Mouse (Mus musculus) forebrain, embryonic 13.5 days (tissue): Measurements from ENCODE around the gene Arsj. TPM values are rescaled to one million over a fixed set of nuclear protein-coding genes. Genes with fewer than 3 reads are reported as not detected.
A peak's percentile ranks its signal among the peaks of the same experiment; 100 is the strongest.

Experiments
- ATAC-seq: fragments of 200-750 bp; cut with Nextera tagmentation; 2 replicates; pipeline ENCODE4 v1.8.0; 2017
- H3K27ac ChIP-seq: fragments of 300-500 bp; sonication (generic); 2 replicates; pipeline ENCODE4 v1.5.1; 2015; ENCODE audit warnings: inconsistent platforms, mild to moderate bottlenecking, moderate library complexity
- H3K27me3 ChIP-seq: fragments of 300-500 bp; sonication (generic); 2 replicates; pipeline ENCODE4 v1.6.1; 2015; ENCODE audit warnings: mild to moderate bottlenecking, inconsistent platforms
- H3K36me3 ChIP-seq: fragments of 300-500 bp; sonication (generic); 2 replicates; pipeline ENCODE4 v1.6.1; 2015; ENCODE audit warnings: mild to moderate bottlenecking, inconsistent platforms; ENCODE audit not compliant: poor library complexity, severe bottlenecking
- H3K4me1 ChIP-seq: fragments of 300-500 bp; sonication (generic); 2 replicates; pipeline ENCODE4 v1.6.1; 2015; ENCODE audit warnings: inconsistent platforms
- H3K4me2 ChIP-seq: fragments of 300-500 bp; sonication (generic); 2 replicates; pipeline ENCODE4 v1.6.1; 2015; ENCODE audit warnings: inconsistent platforms, mild to moderate bottlenecking, moderate library complexity
- H3K4me3 ChIP-seq: fragments of 300-500 bp; sonication (generic); 2 replicates; pipeline ENCODE4 v1.5.1; 2015; ENCODE audit warnings: mild to moderate bottlenecking, inconsistent platforms
- H3K9ac ChIP-seq: fragments of 300-500 bp; sonication (generic); 2 replicates; pipeline ENCODE4 v1.6.1; 2015; ENCODE audit warnings: mild to moderate bottlenecking, inconsistent platforms
- H3K9me3 ChIP-seq: fragments of 300-500 bp; sonication (generic); replicated peaks from 2 replicates; pipeline ENCODE4 v1.6.1; 2016; ENCODE audit warnings: inconsistent platforms
- whole genome bisulfite sequencing: fragments of 180-500 bp; shearing (Covaris S2); methylation state at CpG from one replicate; pipeline ENCODE4 v1.1.7; 2015; 5-methylcytosine and 5-hydroxymethylcytosine counted together
- polyA plus RNA-seq: library from polyadenylated mRNA; unstranded; fragments of >200 nt; fragmentation: Nextera tagmentation; extraction: Ambion mirVana; gene quantifications from 2 replicates; pipeline ENCODE4 v1.2.1, GENCODE M21; 2015

The Arsj gene
- polyA plus RNA-seq, 1 experiment from 2014 or later = 0.10 TPM

DNA sequence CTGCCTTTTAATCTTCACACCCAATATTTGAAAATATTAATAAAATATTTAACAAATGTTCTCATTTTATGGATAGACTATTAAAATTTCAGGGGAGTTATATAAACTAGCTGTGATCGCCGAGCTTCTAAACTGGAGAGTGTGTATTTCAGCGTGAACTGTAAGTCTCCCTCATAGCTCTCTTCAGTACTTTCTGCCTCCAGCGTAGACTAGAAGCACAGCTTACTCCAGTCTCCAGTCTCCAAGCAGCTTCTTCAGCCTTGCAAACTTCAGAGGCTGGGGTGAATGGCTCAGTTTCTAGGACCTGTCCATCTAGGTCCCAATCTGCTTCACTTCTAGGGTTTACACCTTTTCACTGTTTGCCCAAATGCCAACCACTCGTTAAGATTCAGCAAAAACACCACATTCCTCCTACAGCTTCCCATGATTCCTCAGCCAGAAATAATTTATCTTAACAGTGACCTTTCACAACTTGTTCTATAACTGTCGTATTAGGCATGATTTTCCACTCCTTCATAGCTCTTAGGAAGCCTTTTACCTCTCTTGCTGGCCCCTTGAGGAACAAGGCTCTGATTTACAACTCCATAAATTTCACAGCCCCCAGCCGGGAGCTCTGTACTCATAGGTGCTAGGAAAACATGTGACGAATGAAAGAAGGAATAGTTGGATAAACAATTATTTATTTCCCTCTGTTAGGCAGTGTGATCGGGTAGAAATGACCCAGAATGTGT, 9.5 kb downstream of the Arsj start:
- Histone ChIP-seq H3K4me2 (no peak overlapping the region), H3K27me3 (no peaks in the 10 kb centered on the region), H3K9ac (no peak overlapping the region), H3K36me3 (no peaks in the 10 kb centered on the region), H3K4me3 (no peak overlapping the region), H3K27ac (no peak overlapping the region), H3K9me3 (no peaks in the 10 kb centered on the region), H3K4me1 (no peaks in the 10 kb centered on the region)
- 75% methylated on average over 9 of the region's 9 CpGs for WGBS
- no peak for ATAC-seq

- Histone ChIP-seq H3K4me1 (no peaks in the 10 kb centered on the region), H3K9ac (no peak overlapping the region), H3K9me3 (no peaks in the 10 kb centered on the region), H3K4me2 (no peak overlapping the region), H3K27ac (no peak overlapping the region), H3K27me3 (no peaks in the 10 kb centered on the region), H3K4me3 (no peak overlapping the region), H3K36me3 (no peaks in the 10 kb centered on the region)
- no peak for ATAC-seq
- WGBS = 82% methylated on average over 1 of the region's 1 CpGs
Observed at GRCm38 (mm10) chr3:126373721-126374120, 10.2 kb downstream of the Arsj start.

- Histone ChIP-seq H3K27me3 (no peaks in the 10 kb centered on the region), H3K36me3 (no peaks in the 10 kb centered on the region), H3K4me1 (peaks cover 3% of the 10 kb centered on the region; the same call in 1 of the 2 replicates), H3K9me3 (no peaks in the 10 kb centered on the region), H3K4me3 (no peak overlapping the region), H3K27ac (no peak overlapping the region), H3K9ac (no peak overlapping the region), H3K4me2 (no peak overlapping the region)
- no peak for ATAC-seq
- WGBS = 83% methylated on average over 6 of the region's 6 CpGs
Observed at GRCm38 (mm10) chr3:126379252-126379651, 15.8 kb downstream of the Arsj start.

- 70% methylated on average over 2 of the region's 2 CpGs for WGBS
- Histone ChIP-seq H3K4me1 (peaks cover 7% of the 10 kb centered on the region; the same call in 1 of the 2 replicates), H3K36me3 (no peaks in the 10 kb centered on the region), H3K9me3 (no peaks in the 10 kb centered on the region), H3K4me2 (no peak overlapping the region), H3K27me3 (no peaks in the 10 kb centered on the region), H3K9ac (no peak overlapping the region), H3K27ac (no peak overlapping the region), H3K4me3 (no peak overlapping the region)
- ATAC-seq = no peak
Observed at GRCm38 (mm10) chr3:126379702-126380101, 16.2 kb downstream of the Arsj start.

DNA sequence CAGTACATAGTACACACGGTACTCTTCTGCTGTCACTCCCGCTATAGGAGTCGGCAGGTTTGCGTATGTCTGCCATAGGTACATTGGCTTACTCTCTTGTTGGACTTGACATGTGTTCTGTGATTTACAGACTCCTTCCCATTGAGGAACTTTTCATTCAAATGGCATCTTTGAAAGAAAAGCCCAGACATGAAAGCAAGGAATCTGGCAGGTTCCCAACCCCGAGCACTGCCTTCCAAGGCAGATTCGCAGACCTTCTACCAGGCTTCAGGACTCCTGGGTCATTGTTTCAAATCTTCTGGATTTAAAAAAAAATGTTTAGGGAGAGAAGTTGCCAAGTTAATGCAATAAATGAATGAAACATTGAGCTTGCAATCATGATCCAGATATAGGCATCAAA, 19.8 kb downstream of the Arsj start:
- H3K9ac ChIP-seq = no peak overlapping the region
- peak; percentile 44; the same call in 1 of the 2 replicates for ATAC-seq
- no peak overlapping the region for H3K4me2 ChIP-seq
- no peak overlapping the region for H3K27ac ChIP-seq
- H3K27me3 ChIP-seq = no peaks in the 10 kb centered on the region
- no peak overlapping the region for H3K4me3 ChIP-seq
- no peaks in the 10 kb centered on the region for H3K9me3 ChIP-seq
- H3K4me1 ChIP-seq = peaks cover 15% of the 10 kb centered on the region; the same call in 1 of the 2 replicates
- no peaks in the 10 kb centered on the region for H3K36me3 ChIP-seq
- WGBS = 71% methylated on average over 6 of the region's 6 CpGs

DNA sequence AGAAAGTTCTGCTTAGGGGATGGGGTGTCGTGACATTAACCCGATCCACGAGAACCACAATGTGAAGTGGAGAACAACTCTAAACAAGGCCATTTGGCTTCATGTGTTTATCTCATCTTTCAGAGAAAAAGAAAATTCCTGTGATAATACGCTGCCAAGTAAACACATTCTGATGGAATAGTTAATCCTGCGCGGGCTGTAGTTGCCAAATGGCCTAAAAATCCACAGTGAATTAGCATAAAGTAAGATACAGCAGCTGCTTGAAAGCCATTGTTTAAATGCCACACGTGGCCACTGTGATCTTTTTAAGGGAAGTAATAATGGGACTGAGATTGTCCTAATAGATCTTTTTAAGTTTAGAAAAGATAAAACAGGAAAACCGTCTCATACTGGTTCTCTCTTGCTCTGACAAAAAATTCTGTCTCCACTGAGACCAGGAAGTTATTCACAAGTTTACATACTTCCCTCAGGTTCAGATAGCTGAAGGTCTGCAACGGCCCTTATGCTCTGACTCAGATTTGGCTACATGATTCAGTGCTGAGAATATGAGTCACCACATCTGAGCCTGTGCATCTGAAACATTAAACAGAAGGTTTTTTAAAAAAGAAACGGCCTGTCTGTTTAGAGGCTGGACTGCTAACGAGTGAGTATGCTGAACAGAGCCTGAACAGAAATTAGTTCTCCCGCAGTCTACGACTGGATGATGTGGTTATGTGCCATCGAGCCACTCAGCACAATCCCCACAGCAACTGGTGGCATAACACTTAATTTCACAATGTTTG, 21.4 kb downstream of the Arsj start:
- no peak overlapping the region; the same call in 1 of the 2 replicates for H3K27ac ChIP-seq
- H3K4me2 ChIP-seq = no peak overlapping the region
- H3K36me3 ChIP-seq = no peaks in the 10 kb centered on the region
- no peak overlapping the region for H3K9ac ChIP-seq
- no peak overlapping the region for H3K4me3 ChIP-seq
- 56% methylated on average over 14 of the region's 14 CpGs for WGBS
- ATAC-seq = peak; percentile 59
- H3K27me3 ChIP-seq = no peaks in the 10 kb centered on the region
- no peaks in the 10 kb centered on the region for H3K9me3 ChIP-seq
- peaks cover 15% of the 10 kb centered on the region; the same call in 1 of the 2 replicates for H3K4me1 ChIP-seq

DNA sequence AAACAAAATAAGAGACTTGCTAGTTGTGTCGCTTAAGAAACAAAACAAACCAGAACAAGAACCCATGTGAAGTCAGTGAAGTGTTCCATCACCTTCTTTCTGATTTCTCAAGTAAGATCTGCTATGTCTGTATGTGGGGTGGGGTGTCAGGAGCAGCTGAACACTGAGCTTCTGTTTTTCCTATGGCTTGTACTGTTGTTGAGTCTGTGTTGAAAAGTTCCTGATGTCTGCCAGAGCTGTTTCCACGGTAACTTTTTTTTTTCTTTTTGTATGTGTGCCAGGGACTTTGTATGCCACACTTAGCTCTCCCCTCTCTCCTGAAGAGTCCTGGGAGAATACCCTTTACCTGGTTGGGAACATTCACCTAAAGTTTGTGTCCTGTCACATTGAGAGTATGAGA, 34.0 kb downstream of the Arsj start:
- 0 out of 2 replicates have a peak, but pooled peaks have one; percentile 66 for ATAC-seq
- Histone ChIP-seq H3K9ac (no peak overlapping the region), H3K9me3 (no peaks in the 10 kb centered on the region), H3K36me3 (no peaks in the 10 kb centered on the region), H3K4me1 (peaks cover 5% of the 10 kb centered on the region; the same call in 1 of the 2 replicates), H3K27ac (no peak overlapping the region), H3K4me2 (no peak overlapping the region), H3K27me3 (no peaks in the 10 kb centered on the region), H3K4me3 (no peak overlapping the region)
- WGBS = 66% methylated on average over 2 of the region's 2 CpGs

- H3K9me3 ChIP-seq = no peaks in the 10 kb centered on the region
- no peaks in the 10 kb centered on the region for H3K36me3 ChIP-seq
- 75% methylated on average over 7 of the region's 7 CpGs for WGBS
- H3K9ac ChIP-seq = no peak overlapping the region
- H3K4me3 ChIP-seq = no peak overlapping the region
- H3K4me2 ChIP-seq = no peak overlapping the region
- ATAC-seq = no peak
- peaks cover 5% of the 10 kb centered on the region; the same call in 1 of the 2 replicates for H3K4me1 ChIP-seq
- no peaks in the 10 kb centered on the region for H3K27me3 ChIP-seq
- H3K27ac ChIP-seq = no peak overlapping the region
Observed at GRCm38 (mm10) chr3:126397985-126398630, 34.6 kb downstream of the Arsj start.

- 89% methylated on average over 4 of the region's 4 CpGs for WGBS
- Histone ChIP-seq H3K4me1 (peaks cover 5% of the 10 kb centered on the region; the same call in 1 of the 2 replicates), H3K36me3 (no peaks in the 10 kb centered on the region), H3K9ac (no peak overlapping the region), H3K4me2 (no peak overlapping the region), H3K27ac (no peak overlapping the region), H3K4me3 (no peak overlapping the region), H3K9me3 (no peaks in the 10 kb centered on the region), H3K27me3 (no peaks in the 10 kb centered on the region)
- no peak for ATAC-seq
Observed at GRCm38 (mm10) chr3:126400726-126401125, 37.2 kb downstream of the Arsj start.

DNA sequence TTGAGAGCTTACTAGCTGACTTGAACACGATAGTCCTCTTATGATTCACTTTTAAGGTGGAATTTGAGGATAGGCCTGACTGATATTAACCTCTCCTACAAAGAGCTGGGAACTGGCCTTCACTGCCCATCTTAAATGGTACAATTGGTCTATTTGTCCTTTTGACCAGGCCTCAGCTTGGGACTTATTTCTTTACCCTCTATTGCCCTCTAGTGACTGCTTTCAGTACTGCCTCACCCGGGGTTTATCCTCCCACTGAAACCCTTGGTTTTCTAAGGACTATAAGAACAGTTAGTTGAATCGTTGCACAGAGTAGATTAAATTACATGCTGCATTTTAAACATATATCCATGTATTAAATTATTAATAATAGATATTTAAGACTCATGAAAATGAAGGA, 39.4 kb downstream of the Arsj start:
- 24% methylated on average over 3 of the region's 3 CpGs for WGBS
- no peaks in the 10 kb centered on the region for H3K9me3 ChIP-seq
- no peaks in the 10 kb centered on the region for H3K36me3 ChIP-seq
- peaks cover under 1% of the 10 kb centered on the region; the same call in 1 of the 2 replicates for H3K4me1 ChIP-seq
- no peak overlapping the region for H3K4me2 ChIP-seq
- no peak overlapping the region for H3K9ac ChIP-seq
- no peaks in the 10 kb centered on the region for H3K27me3 ChIP-seq
- no peak overlapping the region for H3K27ac ChIP-seq
- H3K4me3 ChIP-seq = no peak overlapping the region
- ATAC-seq = peak; percentile 75

DNA sequence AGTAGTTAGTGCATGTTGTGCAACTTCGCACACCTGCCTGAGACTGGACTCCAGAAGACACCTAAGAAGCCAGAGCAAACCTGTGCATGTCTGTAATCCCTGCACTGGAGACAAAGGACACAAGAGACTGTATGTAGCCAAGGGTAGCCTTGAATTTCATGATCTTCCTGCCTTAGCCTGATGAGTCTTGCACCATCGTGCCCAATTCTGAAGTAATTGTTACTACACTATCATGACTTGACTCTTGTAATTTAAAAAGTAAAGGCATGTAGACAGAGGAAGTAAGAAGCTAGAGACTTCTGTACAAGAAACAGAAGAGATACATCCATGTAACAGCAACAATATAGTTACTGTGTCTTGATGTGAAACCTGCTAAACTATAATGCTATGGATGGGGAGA, 40.7 kb downstream of the Arsj start:
- Histone ChIP-seq H3K9ac (no peak overlapping the region), H3K36me3 (no peaks in the 10 kb centered on the region), H3K4me3 (no peak overlapping the region), H3K4me1 (no peaks in the 10 kb centered on the region), H3K4me2 (no peak overlapping the region), H3K27ac (no peak overlapping the region), H3K9me3 (no peaks in the 10 kb centered on the region), H3K27me3 (no peaks in the 10 kb centered on the region)
- 95% methylated on average over 2 of the region's 2 CpGs for WGBS
- no peak for ATAC-seq

DNA sequence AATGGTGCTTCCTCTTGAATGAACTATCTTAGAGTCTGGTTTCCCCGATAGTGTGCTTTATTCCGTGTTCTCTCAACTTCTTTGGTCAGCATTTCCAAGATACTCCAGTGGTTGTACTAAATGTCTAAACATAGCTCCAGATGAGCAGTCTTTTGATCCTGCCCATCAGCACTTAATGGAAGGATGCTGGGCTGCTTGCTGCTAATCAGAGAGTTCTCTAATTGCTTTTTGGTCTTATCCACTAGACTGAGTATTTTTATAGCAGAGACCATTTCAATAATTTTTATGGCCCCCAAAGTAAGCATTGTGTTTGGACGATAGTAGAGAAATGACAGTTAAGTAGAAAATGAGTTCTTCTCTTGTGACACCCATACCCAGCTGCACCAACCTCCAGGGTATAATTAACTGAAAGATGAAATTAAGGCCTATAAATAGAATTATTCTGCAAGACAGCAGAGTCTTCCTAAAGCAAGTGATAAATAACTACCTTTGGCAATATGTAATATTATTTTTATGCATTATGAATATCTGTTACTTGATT, 67.1 kb downstream of the Arsj start:
- WGBS = 91% methylated on average over 3 of the region's 3 CpGs
- H3K4me1 ChIP-seq = no peaks in the 10 kb centered on the region

More for the DNA sequence above, 67.1 kb downstream of the Arsj start:
- Histone ChIP-seq H3K27ac (no peak overlapping the region), H3K27me3 (no peaks in the 10 kb centered on the region), H3K4me3 (no peak overlapping the region), H3K4me2 (no peak overlapping the region), H3K9ac (no peak overlapping the region), H3K9me3 (no peaks in the 10 kb centered on the region), H3K36me3 (no peaks in the 10 kb centered on the region)
- no peak for ATAC-seq
